Mouse (Mus musculus) Patski (cell line): ENCODE measurements around the gene Olfr559. TPM values are rescaled to one million over a fixed set of nuclear protein-coding genes. Genes with fewer than 3 reads are reported as not detected.
A peak's percentile ranks its signal among the peaks of the same experiment; 100 is the strongest.

Experiments
- ATAC-seq: fragments of 100-300 bp; one replicate; pipeline ENCODE4 v1.8.0; 2021
- CTCF ChIA-PET: fragments of 350-600 bp; sonication (Branson Sonifier 250); formaldehyde crosslinking; loops from one replicate; lab custom pipeline; 2022; ENCODE audit warnings: inconsistent platforms; lab: Charles Lee
- POLR2A ChIA-PET: fragments of 350-600 bp; sonication (Branson Sonifier 250); formaldehyde crosslinking; loops from one replicate; lab custom pipeline; 2022; ENCODE audit warnings: antibody characterized with exemption, inconsistent platforms; lab: Charles Lee
- DNase-seq: peaks from one replicate; pipeline ENCODE4 v3.0.0-alpha.2; 2011; ENCODE audit warnings: low read depth, low spot score
- H3K27me3 ChIP-seq: fragments of 371-371 bp; one replicate; pipeline ENCODE4 v1.5.1; 2021
- CTCF ChIP-seq: fragments of 100-300 bp; IDR thresholded peaks from one replicate; pipeline ENCODE4 v1.5.1; 2021
- in situ Hi-C: fragments of 300-500 bp; cut with MboI; formaldehyde crosslinking; loops from 3 replicates; pipeline ENCODE4 v1.11.1; 2018; ENCODE audit warnings: low pct_unique_long_range_greater_than_20kb, mixed read lengths
- polyA plus RNA-seq: library from polyadenylated mRNA; unstranded; gene quantifications from one replicate; pipeline ENCODE4 v1.2.3, GENCODE M21; 2021

The Olfr559 gene
- polyA plus RNA-seq, 1 experiment from 2014 or later = not detected

DNA sequence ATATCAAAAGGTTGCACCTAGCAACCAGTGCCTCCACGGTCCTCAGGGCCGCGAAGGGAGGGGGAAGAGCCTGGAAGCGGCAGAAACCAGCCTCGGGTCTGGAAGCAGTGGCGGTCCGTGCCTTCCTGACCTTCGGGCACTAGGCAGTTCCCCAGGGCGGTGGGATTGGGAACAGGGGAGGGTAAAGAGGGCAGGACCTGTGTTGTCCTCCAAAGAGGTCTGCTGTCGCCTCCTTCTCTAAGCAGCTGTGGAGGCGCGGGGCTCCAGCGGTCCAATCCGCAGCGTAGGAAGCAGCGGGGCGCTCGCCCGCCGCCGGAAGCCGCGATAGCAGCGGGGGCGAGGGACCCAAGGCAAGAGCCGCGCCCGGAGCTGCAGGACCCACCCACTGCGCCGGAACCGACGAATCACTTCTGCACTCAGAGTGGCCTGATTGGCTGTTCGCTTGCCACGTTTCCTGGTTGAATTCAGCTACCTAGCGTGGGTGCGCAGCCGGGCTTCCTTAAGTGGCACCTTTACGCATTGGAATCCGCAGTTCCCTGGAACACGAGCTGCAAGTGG, 40.3 kb downstream of the Olfr559 start, which contains the start of gene Trim68:
Gene Trim68 (minus strand): TSS at position 384 of the 558 bp plus-strand sequence.
- TF ChIP-seq CTCF = no peak
- peak; percentile 44 for DNase-seq
- ATAC-seq = peak; percentile 100
- no peaks in the 10 kb centered on the region for H3K27me3 ChIP-seq
- ChIA-PET POLR2A (no interaction called here), CTCF (no interaction called here)
- in situ Hi-C loops = loop anchor here (25.0 kb wide), 2 partner anchors 425 to 1550 kb away; partner anchors contain the start of genes Rhog, Stim1 and Trim34a

DNA sequence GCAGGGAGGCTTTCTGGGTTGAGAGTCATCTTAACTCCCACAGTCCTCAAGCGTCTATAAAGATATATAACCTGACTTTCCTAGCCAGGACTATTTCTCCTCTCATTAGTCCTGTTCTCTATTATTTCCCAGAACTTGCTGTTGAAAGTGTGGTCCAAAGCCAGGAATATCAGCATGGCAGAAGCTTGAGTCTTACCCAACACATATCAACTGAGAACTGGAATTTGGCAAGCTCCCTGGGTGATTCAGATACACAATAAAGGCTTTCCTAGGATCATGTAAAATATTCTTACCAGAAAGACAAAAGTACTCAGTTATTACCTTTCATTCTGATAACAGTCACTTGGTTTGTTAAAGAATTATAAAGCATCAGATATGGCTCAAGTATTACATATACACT, 45.4 kb downstream of the Olfr559 start:
- in situ Hi-C loops = loop anchor here (25.0 kb wide), 2 partner anchors 420 to 1555 kb away; partner anchors contain the start of genes Rhog, Stim1 and Trim34a
- ATAC-seq (no peak), DNase-seq (no peak)
- ChIA-PET CTCF (no interaction called here), POLR2A (no interaction called here)
- H3K27me3 ChIP-seq = no peaks in the 10 kb centered on the region
- TF ChIP-seq CTCF = no peak

DNA sequence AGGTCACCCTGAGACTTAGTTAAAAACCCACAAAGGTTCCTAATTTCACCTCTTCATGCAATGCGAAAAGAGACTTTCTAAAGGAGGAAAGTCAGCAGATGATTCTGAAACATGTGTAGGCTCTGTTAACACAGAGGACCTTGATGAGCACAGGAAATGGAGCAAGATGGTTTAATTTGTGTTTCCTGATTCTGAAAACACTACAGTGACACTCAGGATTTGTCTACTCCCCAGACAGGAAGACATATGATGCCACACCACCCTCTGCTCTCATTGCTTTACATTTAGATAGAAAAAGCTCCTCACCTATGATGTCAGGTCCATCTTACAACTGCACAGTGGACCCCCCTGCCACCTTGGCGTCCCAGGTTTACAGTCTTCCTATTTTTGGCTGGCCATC, 51.1 kb downstream of the Olfr559 start:
- POLR2A ChIA-PET = no interaction called here

More for the DNA sequence above, 51.1 kb downstream of the Olfr559 start:
- H3K27me3 ChIP-seq = no peaks in the 10 kb centered on the region
- in situ Hi-C loops = loop anchor here (25.0 kb wide), 2 partner anchors 414 to 1561 kb away; partner anchors contain the start of genes Rhog, Stim1 and Trim34a
- DNase-seq (no peak), ATAC-seq (no peak)
- TF ChIP-seq CTCF = no peak
- CTCF ChIA-PET = no interaction called here

Other genes starting within 250 kb of the Olfr559 start
- not detected for gene Olfr543, start 245.8 kb downstream of the Olfr559 start, polyA plus RNA-seq
- gene Olfr544, start 239.2 kb downstream of the Olfr559 start, polyA plus RNA-seq = not detected
- gene Olfr545, start 227.9 kb downstream of the Olfr559 start, polyA plus RNA-seq = not detected
- not detected for gene Olfr547, start 192.7 kb downstream of the Olfr559 start, polyA plus RNA-seq
- not detected for gene Olfr548-ps1, start 186.6 kb downstream of the Olfr559 start, polyA plus RNA-seq
- not detected for gene Olfr549, start 177.6 kb downstream of the Olfr559 start, polyA plus RNA-seq
- gene Trim21, start 162.0 kb downstream of the Olfr559 start, polyA plus RNA-seq = 8.7 TPM
- gene Olfr550, start 156.0 kb downstream of the Olfr559 start, polyA plus RNA-seq = not detected
- gene Olfr551, start 135.6 kb downstream of the Olfr559 start, polyA plus RNA-seq = not detected
- gene Olfr552, start 129.7 kb downstream of the Olfr559 start, polyA plus RNA-seq = not detected
- gene Olfr553, start 109.3 kb downstream of the Olfr559 start, polyA plus RNA-seq = not detected
- gene Olfr554, start 89.1 kb downstream of the Olfr559 start, polyA plus RNA-seq = not detected
- gene Olfr555, start 68.7 kb downstream of the Olfr559 start, polyA plus RNA-seq = not detected
- gene Olfr556, start 62.6 kb downstream of the Olfr559 start, polyA plus RNA-seq = not detected
- 8.5 TPM for gene Trim68, start 40.2 kb downstream of the Olfr559 start, polyA plus RNA-seq
- gene Olfr557, start 31.6 kb downstream of the Olfr559 start, polyA plus RNA-seq = not detected
- not detected for gene Olfr558, start 25.3 kb downstream of the Olfr559 start, polyA plus RNA-seq
- not detected for gene Olfr33, start 8.4 kb downstream of the Olfr559 start, polyA plus RNA-seq
- gene Olfr560, start 31.9 kb upstream of the Olfr559 start, polyA plus RNA-seq = not detected
- not detected for gene Olfr78, start 32.0 kb upstream of the Olfr559 start, polyA plus RNA-seq
- not detected for gene Olfr561, start 43.7 kb upstream of the Olfr559 start, polyA plus RNA-seq
- gene Olfr564, start 76.0 kb upstream of the Olfr559 start, polyA plus RNA-seq = not detected
- not detected for gene Olfr566, start 131.3 kb upstream of the Olfr559 start, polyA plus RNA-seq
- gene Olfr568, start 149.6 kb upstream of the Olfr559 start, polyA plus RNA-seq = not detected
- not detected for gene Olfr569, start 163.4 kb upstream of the Olfr559 start, polyA plus RNA-seq
- gene Olfr570, start 167.1 kb upstream of the Olfr559 start, polyA plus RNA-seq = not detected
- not detected for gene Olfr571, start 190.0 kb upstream of the Olfr559 start, polyA plus RNA-seq
- not detected for gene Olfr572, start 196.9 kb upstream of the Olfr559 start, polyA plus RNA-seq
- gene Olfr573-ps1, start 215.1 kb upstream of the Olfr559 start, polyA plus RNA-seq = not detected
- gene Olfr574, start 221.0 kb upstream of the Olfr559 start, polyA plus RNA-seq = not detected
- gene Olfr575, start 231.3 kb upstream of the Olfr559 start, polyA plus RNA-seq = not detected
- gene Olfr576, start 235.2 kb upstream of the Olfr559 start, polyA plus RNA-seq = not detected
- gene Olfr577, start 248.5 kb upstream of the Olfr559 start, polyA plus RNA-seq = not detected